Mouse (Mus musculus) thymus, adult 2 months (tissue): ENCODE data around the gene Stxbp4.

Experiments used
- CTCF ChIP-seq: fragments of 200-500 bp; IDR thresholded peaks from 2 replicates; pipeline ENCODE4 v1.5.1; 2012; ENCODE audit warnings: mild to moderate bottlenecking, control low read depth, low read length, moderate library complexity, borderline replicate concordance; ENCODE audit not compliant: control insufficient read depth, poor library complexity, insufficient read depth; ENCODE audit errors: extremely low read depth
- POLR2A ChIP-seq: fragments of 200-500 bp; IDR thresholded peaks from 2 replicates; pipeline ENCODE4 v1.6.1; 2012; ENCODE audit warnings: mild to moderate bottlenecking, low read length, control low read depth, moderate library complexity; ENCODE audit not compliant: control insufficient read depth, poor library complexity, insufficient read depth; ENCODE audit errors: extremely low read depth

GRCm38 (mm10) chr11:90577057-90577780 lies 60.7 kb downstream of the Stxbp4 start:
- TF ChIP-seq POLR2A (no peak), CTCF (no peak)
